Mouse (Mus musculus) testis, adult 2 months (tissue): Measurements from ENCODE around the gene Ust. TPM values are rescaled to one million over a fixed set of nuclear protein-coding genes. Genes with fewer than 3 reads are reported as not detected.

Experiments used
- H3K27ac ChIP-seq: fragments of 200-500 bp; 2 replicates; pipeline ENCODE4 v1.5.1; 2012; ENCODE audit warnings: low read depth, low read length; ENCODE audit not compliant: control insufficient read depth, insufficient read depth
- H3K27me3 ChIP-seq: fragments of 200-500 bp; 2 replicates; pipeline ENCODE4 v1.6.1; 2012; ENCODE audit warnings: mild to moderate bottlenecking, low read length, moderate library complexity; ENCODE audit not compliant: control insufficient read depth, insufficient read depth
- H3K36me3 ChIP-seq: fragments of 200-500 bp; 2 replicates; pipeline ENCODE4 v1.6.1; 2012; ENCODE audit warnings: mild to moderate bottlenecking, low read length; ENCODE audit not compliant: control insufficient read depth, insufficient read depth
- H3K4me1 ChIP-seq: fragments of 200-500 bp; 2 replicates; pipeline ENCODE4 v1.6.1; 2012; ENCODE audit warnings: low read length; ENCODE audit not compliant: control insufficient read depth, insufficient read depth
- H3K4me3 ChIP-seq: fragments of 200-500 bp; 2 replicates; pipeline ENCODE4 v1.5.1; 2012; ENCODE audit warnings: low read depth, mild to moderate bottlenecking, low read length, moderate library complexity, mixed read lengths; ENCODE audit not compliant: control insufficient read depth
- CTCF ChIP-seq: fragments of 200-500 bp; IDR thresholded peaks from 2 replicates; pipeline ENCODE4 v1.5.1; 2012; ENCODE audit warnings: low read depth, mild to moderate bottlenecking, inconsistent platforms, low read length, moderate library complexity; ENCODE audit not compliant: control insufficient read depth, insufficient read depth, insufficient replicate concordance
- POLR2A ChIP-seq: fragments of 200-500 bp; IDR thresholded peaks from 2 replicates; pipeline ENCODE4 v1.6.1; 2012; ENCODE audit warnings: low read depth, mild to moderate bottlenecking, inconsistent platforms, low read length, moderate library complexity; ENCODE audit not compliant: control insufficient read depth
- polyA plus RNA-seq: library from polyadenylated mRNA; depleted of rRNA; stranded (reverse); fragments of >200 nt; gene quantifications from 2 replicates; pipeline ENCODE4 v1.2.3, GENCODE M21; 2012

The Ust gene
- polyA plus RNA-seq, 1 experiment: 1.1 TPM

DNA sequence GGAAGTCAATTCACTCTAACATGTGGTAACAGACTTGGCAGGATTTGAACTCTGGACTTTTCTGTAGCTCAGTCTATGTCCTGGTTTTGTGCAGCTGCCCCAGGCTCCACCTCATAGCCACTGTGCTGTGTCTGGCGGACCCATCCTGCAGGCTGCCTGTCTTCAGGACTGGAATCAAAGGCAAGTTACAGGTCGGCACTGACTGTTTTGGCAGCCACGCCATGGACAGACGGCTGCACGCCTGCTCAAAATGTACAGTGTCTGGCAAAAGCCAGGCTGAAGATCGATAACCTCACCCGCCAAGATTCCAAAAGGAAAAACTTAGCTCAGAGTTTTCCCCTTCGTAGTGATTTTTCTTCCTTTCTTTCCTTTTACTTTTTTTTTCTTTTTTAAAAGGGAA, 318.8 kb downstream of the Ust start:
- Histone ChIP-seq H3K4me1 (no peaks in the 10 kb centered on the region), H3K27me3 (no peaks in the 10 kb centered on the region), H3K36me3 (no peaks in the 10 kb centered on the region), H3K27ac (no peak overlapping the region), H3K4me3 (no peak overlapping the region)
- no peak for TF ChIP-seq POLR2A
- no peak for TF ChIP-seq CTCF

DNA sequence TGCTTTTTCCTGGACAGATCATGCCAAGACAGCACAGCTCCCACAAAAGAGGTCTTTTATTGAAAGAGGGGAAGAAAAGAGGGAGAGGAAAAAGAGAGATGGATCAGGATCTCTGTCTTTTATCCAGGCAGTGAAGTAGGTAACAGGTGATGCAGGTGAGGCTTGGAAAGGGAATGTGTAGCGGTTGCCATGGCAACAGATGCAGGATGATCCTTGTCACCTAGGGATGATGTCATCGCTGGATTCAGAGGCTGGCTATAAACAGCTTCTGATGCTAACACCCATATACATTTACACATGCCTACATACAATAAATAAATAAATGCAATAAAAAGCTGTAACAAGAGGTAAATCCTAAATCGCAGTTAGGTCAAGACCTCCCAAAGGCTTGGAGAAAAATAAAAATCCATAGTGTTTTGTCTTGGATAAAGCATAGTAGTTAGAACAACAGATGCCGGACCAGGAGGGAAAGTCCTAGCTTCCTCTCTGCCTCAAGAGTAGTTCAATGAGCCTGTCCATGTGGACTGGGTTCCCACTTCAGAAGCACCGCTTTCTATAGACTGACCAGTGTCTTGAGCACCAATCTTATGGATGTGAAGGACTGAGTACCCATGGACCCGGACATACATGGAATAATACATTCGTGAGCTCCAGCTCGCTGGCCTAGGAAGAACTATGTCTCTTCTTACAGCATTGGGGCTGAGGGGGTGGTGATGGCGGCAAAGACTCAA, 319.4 kb downstream of the Ust start:
- no peak overlapping the region for H3K4me3 ChIP-seq
- H3K27me3 ChIP-seq: no peaks in the 10 kb centered on the region
- H3K36me3 ChIP-seq: no peaks in the 10 kb centered on the region
- no peak for TF ChIP-seq POLR2A
- no peak for TF ChIP-seq CTCF
- H3K27ac ChIP-seq: no peak overlapping the region
- no peaks in the 10 kb centered on the region for H3K4me1 ChIP-seq

DNA sequence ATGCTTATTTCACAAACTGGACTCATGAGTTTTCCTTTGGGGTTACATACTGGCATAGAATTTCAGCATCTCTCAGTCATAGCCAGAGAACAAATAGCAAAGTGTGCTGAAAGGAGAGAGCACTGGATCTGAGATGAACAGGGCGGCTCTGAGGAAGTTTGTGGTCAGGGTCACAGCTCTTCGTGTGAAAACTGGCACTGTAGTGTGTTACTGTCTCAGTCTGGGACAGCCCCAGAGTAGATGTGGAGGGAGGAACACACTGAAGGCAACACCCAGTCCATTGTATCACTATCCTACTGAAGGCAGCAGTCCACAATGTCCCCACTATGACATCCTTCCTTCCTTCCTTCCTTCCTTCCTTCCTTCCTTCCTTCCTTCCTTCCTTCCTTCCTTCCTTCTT, 321.0 kb downstream of the Ust start:
- no peaks in the 10 kb centered on the region for H3K27me3 ChIP-seq
- TF ChIP-seq CTCF (no peak), POLR2A (no peak)

DNA sequence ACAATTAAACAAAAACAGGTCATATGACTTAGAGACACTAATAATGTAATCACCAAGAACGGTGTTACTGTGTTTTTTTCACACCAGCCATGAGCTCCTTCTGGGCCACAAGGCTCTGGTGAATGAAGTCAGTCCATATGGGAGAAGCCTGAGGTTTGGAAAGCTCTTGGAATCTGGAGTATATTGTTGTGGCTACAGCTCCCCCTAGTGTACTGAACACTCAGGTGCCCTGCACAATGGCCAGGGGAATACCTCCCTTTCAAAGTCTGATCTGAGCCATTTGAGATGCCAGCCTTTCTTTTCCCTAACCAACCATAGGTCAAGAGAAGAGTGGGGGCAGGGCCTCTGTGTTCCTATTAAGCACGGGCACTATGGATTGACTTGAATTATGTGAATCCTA, 322.3 kb downstream of the Ust start:
- no peak overlapping the region for H3K4me3 ChIP-seq
- H3K36me3 ChIP-seq: no peaks in the 10 kb centered on the region
- H3K27ac ChIP-seq: no peak overlapping the region
- no peaks in the 10 kb centered on the region for H3K27me3 ChIP-seq
- peak; percentile 26; the same call in 1 of the 2 replicates for TF ChIP-seq CTCF
- TF ChIP-seq POLR2A: no peak
- no peaks in the 10 kb centered on the region for H3K4me1 ChIP-seq

More for the DNA sequence above, 321.0 kb downstream of the Ust start:
- Histone ChIP-seq H3K4me1 (no peaks in the 10 kb centered on the region), H3K36me3 (no peaks in the 10 kb centered on the region), H3K4me3 (no peak overlapping the region), H3K27ac (no peak overlapping the region)

DNA sequence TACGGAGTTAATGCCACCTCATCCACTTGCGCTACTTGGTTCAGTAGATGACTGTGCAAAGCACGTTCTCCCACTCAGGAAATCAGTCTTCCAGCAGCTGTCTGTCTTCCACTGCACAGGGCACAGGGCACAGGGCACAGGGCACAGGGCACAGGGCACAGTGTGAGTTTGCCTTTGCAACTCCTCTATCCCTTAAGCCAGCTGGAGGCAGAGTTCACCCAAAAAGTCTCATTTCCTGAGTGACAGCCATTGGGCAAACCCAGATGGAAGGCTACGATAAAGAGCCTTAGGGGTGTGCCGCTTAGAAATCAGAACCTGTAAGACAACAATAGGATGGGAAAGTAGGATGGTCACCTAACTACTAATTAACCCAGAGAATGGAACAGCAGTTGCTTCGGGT, 322.9 kb downstream of the Ust start:
- no peak for TF ChIP-seq CTCF
- no peak for TF ChIP-seq POLR2A
- H3K27ac ChIP-seq: no peak overlapping the region
- H3K4me1 ChIP-seq: no peaks in the 10 kb centered on the region
- H3K36me3 ChIP-seq: no peaks in the 10 kb centered on the region
- H3K27me3 ChIP-seq: no peaks in the 10 kb centered on the region
- no peak overlapping the region for H3K4me3 ChIP-seq

DNA sequence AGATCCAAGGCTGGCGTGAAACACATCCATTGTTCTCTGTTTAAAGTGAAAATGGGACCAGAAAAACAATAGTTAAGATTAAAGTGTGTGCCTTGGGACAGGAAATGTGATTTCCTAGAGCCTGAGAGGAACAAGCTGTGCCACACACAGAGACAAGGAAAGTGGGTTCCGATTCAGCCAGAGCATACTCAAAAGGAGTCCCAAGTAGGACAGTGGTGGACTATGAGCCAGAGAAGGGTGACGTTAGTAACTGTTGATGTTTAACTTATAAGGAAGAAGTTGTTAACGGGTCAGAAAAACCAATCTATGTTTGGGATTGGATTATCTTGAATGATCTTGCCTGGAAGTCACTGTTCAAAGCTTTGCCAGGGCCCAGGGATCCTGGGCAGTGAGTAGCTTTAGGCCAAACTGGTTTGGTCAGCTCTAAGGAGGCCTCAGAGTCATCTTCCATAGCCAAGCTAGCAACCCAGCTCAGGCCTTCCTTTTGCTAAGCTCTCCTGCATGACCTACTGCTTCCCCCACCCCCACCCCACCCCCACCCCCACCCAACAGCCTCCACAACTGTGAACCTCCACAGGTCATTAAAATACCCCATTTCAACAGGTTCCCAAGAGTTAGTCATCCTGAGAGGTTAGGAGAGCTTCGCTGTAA, 329.2 kb downstream of the Ust start:
- Histone ChIP-seq H3K27me3 (no peaks in the 10 kb centered on the region), H3K27ac (no peak overlapping the region), H3K36me3 (no peaks in the 10 kb centered on the region), H3K4me1 (peaks cover 2% of the 10 kb centered on the region; the same call in 1 of the 2 replicates), H3K4me3 (no peak overlapping the region)
- TF ChIP-seq CTCF: no peak
- no peak for TF ChIP-seq POLR2A

DNA sequence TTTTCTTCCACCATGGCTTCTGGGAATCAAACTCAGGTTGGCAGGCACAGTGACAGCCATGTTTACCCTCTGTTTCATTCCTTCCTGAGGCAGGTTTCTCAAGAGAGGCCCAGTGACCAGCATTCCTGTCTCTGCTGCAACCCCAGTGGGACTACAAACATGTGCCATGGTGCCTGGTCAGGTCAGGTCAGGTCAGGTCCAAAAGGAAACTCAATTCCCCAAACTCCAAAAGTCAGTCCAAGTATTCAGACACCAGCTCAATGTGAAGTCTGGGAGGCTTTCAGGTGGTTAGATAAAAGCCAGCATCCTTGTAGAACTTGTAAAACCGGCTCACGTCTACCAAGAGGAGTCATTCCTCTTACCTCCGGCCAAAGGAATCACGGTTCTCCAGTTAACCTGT, 333.0 kb downstream of the Ust start:
- H3K27me3 ChIP-seq: no peaks in the 10 kb centered on the region
- no peak overlapping the region for H3K4me3 ChIP-seq
- H3K27ac ChIP-seq: no peak overlapping the region
- H3K4me1 ChIP-seq: peaks cover 2% of the 10 kb centered on the region; the same call in 1 of the 2 replicates
- TF ChIP-seq CTCF (no peak), POLR2A (no peak)
- H3K36me3 ChIP-seq: no peaks in the 10 kb centered on the region

DNA sequence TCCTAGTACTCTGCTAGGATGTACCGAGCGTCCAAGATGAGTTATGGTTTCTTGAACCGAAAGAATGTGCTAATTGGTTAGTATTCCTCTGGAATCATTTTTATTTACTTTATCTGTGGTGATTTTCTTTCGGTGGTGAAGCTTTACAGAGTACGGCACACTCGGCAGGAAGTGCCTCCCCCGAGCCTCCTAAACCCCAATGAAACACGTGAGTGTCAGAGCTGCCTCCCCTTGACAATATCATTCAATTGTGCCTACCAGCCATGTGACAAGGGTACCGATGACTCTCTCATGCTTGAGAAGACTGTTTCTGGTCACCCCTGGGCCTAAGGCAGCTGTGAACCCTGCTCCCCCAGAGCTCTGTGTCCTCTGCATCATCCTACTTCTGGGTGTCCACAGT, 333.9 kb downstream of the Ust start:
- peaks cover 2% of the 10 kb centered on the region; the same call in 1 of the 2 replicates for H3K4me1 ChIP-seq
- TF ChIP-seq CTCF (no peak), POLR2A (no peak)
- no peaks in the 10 kb centered on the region for H3K36me3 ChIP-seq
- H3K27ac ChIP-seq: no peak overlapping the region
- H3K4me3 ChIP-seq: no peak overlapping the region
- no peaks in the 10 kb centered on the region for H3K27me3 ChIP-seq
